Mouse (Mus musculus): ENCODE data around the gene Foxm1. TPM values are rescaled to one million over a fixed set of nuclear protein-coding genes. Genes with fewer than 3 reads are reported as not detected.

Foxm1 gene
- 5.4 and 5.7 TPM in 2 replicates for polyA plus RNA-seq (2015; fragmentation: Nextera tagmentation; extraction: Ambion mirVana)

DNA sequence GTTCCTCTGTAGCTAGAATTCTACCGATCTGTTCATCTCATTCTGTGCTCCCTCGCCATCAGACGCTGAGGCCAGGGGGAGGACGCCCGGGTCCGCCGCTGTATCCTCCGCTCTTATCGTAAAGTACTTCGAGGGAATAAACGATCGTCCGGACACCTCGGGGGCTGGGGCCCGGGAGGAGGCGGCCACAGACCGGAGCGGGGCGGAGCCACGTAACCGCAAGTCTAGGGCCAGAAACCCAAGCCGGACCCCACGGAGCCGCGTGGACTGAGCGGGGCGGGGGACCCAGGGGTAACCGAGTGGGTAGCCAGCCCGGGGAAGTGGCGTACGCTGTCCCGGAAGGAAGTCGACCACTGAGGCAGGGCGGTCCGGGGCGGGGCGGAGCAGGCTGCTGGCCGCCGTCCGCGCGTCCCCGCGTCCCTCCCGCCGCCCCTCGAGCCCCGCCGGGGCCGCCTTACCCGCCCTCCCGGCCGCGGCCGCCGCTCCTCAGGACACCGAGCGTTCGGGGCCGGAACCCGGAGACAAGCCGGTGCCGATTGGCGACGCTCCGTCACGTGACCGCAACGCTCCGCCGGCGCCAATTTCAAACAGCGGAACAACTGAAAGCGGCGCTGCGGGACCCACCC, at the start of gene Foxm1, which contains the start of gene Rhno1:
Gene Foxm1 (plus strand): TSS at position 587 of the 626 bp plus-strand sequence.
Gene Rhno1 (minus strand): TSS at position 531 of the 626 bp plus-strand sequence.
- H3K27ac ChIP-seq (replicated peaks): peak within 1 kb of the TSS; percentile 97
- peak within 1 kb of the TSS; percentile 89 for H3K4me3 ChIP-seq (ENCODE audit: low read depth, low read length)
- peak within 1 kb of the TSS; percentile 87 for H3K4me2 ChIP-seq (replicated peaks; ENCODE audit: low read depth)
- TF ChIP-seq CTCF (IDR thresholded peaks at IDR 0.05; ENCODE audit: low read depth) (no peak), EP300 (optimal IDR thresholded peaks at IDR 0.05) (no peak)
- peaks cover 4% of the 10 kb centered on the region for H3K36me3 ChIP-seq (ENCODE audit: control insufficient read depth, insufficient read depth, low read length)
- WGBS: 0% methylated on average over 44 of the region's 76 CpGs
- H3K9me3 ChIP-seq (ENCODE audit: control insufficient read depth, low read length): no peaks in the 10 kb centered on the region
- H3K4me1 ChIP-seq (replicated peaks; ENCODE audit: control insufficient read depth, insufficient read depth): peaks cover 2% of the 10 kb centered on the region; the same call in 1 of the 2 replicates
- no peaks in the 10 kb centered on the region for H3K27me3 ChIP-seq (ENCODE audit: control insufficient read depth, insufficient read depth, low read length)
- ATAC-seq (ENCODE audit: low FRiP score, low TSS enrichment): peak; percentile 87
- peak within 1 kb of the TSS; percentile 91 for H3K9ac ChIP-seq (ENCODE audit: low read length)
- peak; percentile 87 for DNase-seq (ENCODE audit: low spot score)

DNA sequence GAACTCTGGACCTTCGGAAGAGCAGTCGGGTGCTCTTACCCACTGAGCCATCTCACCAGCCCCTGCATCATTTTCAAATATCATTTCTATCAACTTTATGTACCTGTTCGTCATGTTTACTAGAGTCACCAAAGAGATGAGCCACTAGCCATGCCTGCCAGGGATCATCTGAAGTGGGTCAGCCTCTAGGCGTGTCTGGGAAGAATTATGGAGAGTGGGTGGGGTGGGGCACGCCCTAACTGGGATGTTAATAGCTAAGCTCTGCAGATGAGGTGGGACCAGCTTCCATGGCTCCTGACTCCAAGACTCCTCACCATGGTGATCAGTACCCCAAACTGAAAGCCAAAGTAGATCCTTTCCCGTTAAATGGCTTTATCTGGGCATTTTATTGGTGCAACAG, 48.0 kb upstream of the Foxm1 start:
- no peak for ATAC-seq (ENCODE audit: low FRiP score, low TSS enrichment)
- WGBS: 83% methylated on average over 6 of the region's 6 CpGs
- Histone ChIP-seq H3K4me1 (replicated peaks; ENCODE audit: control insufficient read depth, insufficient read depth) (no peaks in the 10 kb centered on the region), H3K36me3 (ENCODE audit: control insufficient read depth, insufficient read depth, low read length) (no peaks in the 10 kb centered on the region), H3K4me2 (replicated peaks; ENCODE audit: low read depth) (no peak overlapping the region), H3K4me3 (ENCODE audit: low read depth, low read length) (no peak overlapping the region), H3K9me3 (ENCODE audit: control insufficient read depth, low read length) (no peaks in the 10 kb centered on the region), H3K9ac (ENCODE audit: low read length) (no peak overlapping the region), H3K27ac (replicated peaks) (no peak overlapping the region), H3K27me3 (ENCODE audit: control insufficient read depth, insufficient read depth, low read length) (no peaks in the 10 kb centered on the region)
- TF ChIP-seq EP300 (optimal IDR thresholded peaks at IDR 0.05) (no peak), CTCF (IDR thresholded peaks at IDR 0.05; ENCODE audit: low read depth) (no peak)
- no peak for DNase-seq (ENCODE audit: low spot score)

DNA sequence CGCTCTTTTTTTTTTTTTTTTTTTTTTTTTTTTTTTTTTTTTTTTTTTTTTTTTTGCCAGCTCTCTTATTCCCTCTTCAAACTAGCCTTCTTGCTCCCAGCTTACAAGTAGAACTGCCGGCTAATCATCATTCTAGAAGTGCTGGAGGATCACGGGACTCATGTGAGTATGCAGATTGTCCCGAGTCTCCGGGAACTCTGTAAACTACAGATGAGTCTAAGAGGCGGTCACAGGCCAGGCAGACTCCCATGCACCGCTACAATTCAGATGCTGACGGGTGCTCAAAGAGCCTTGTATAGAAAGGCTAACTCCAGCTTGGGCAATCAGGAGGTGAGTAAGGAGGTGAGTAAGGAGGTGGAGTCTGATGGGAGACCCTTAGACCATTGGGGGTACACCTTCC, 47.2 kb upstream of the Foxm1 start:
- H3K9ac ChIP-seq (ENCODE audit: low read length): no peak overlapping the region
- H3K4me1 ChIP-seq (replicated peaks; ENCODE audit: control insufficient read depth, insufficient read depth): no peaks in the 10 kb centered on the region
- H3K27ac ChIP-seq (replicated peaks): no peak overlapping the region
- no peaks in the 10 kb centered on the region for H3K36me3 ChIP-seq (ENCODE audit: control insufficient read depth, insufficient read depth, low read length)
- 75% methylated on average over 8 of the region's 8 CpGs for WGBS
- no peak overlapping the region for H3K4me2 ChIP-seq (replicated peaks; ENCODE audit: low read depth)
- no peak overlapping the region for H3K4me3 ChIP-seq (ENCODE audit: low read depth, low read length)
- no peaks in the 10 kb centered on the region for H3K9me3 ChIP-seq (ENCODE audit: control insufficient read depth, low read length)
- TF ChIP-seq CTCF (IDR thresholded peaks at IDR 0.05; ENCODE audit: low read depth) (no peak), EP300 (optimal IDR thresholded peaks at IDR 0.05) (no peak)
- no peaks in the 10 kb centered on the region for H3K27me3 ChIP-seq (ENCODE audit: control insufficient read depth, insufficient read depth, low read length)
- ATAC-seq (ENCODE audit: low FRiP score, low TSS enrichment): no peak
- DNase-seq (ENCODE audit: low spot score): no peak

DNA sequence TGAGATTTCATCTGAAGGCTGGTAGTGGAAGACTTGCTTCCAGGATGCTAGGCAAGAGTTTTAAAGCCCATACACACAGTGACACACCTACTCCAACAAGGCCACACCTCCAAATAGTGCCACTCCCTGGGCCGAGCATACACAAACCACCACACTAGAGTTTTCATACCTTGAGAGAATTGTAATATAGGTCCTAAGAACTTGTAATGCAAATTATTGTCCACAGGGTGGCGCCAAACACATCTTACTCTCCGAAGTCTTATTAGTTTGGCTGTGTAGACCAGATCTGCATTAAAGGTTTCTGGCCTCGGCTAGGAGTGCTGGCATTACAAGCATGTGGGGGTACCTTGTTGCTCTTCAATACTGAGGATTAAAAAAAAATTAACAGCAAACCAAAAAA, 44.5 kb upstream of the Foxm1 start:
- Histone ChIP-seq H3K27me3 (ENCODE audit: control insufficient read depth, insufficient read depth, low read length) (no peaks in the 10 kb centered on the region), H3K9ac (ENCODE audit: low read length) (no peak overlapping the region), H3K4me1 (replicated peaks; ENCODE audit: control insufficient read depth, insufficient read depth) (no peaks in the 10 kb centered on the region), H3K4me2 (replicated peaks; ENCODE audit: low read depth) (no peak overlapping the region), H3K4me3 (ENCODE audit: low read depth, low read length) (no peak overlapping the region), H3K27ac (replicated peaks) (no peak overlapping the region), H3K9me3 (ENCODE audit: control insufficient read depth, low read length) (no peaks in the 10 kb centered on the region), H3K36me3 (ENCODE audit: control insufficient read depth, insufficient read depth, low read length) (no peaks in the 10 kb centered on the region; the same call in 1 of the 2 replicates)
- WGBS: 9% methylated on average over 4 of the region's 4 CpGs
- DNase-seq (ENCODE audit: low spot score) (peak; percentile 67), ATAC-seq (ENCODE audit: low FRiP score, low TSS enrichment) (peak; percentile 84)
- TF ChIP-seq CTCF (IDR thresholded peaks at IDR 0.05; ENCODE audit: low read depth) (peak; percentile 85), EP300 (optimal IDR thresholded peaks at IDR 0.05) (no peak)

DNA sequence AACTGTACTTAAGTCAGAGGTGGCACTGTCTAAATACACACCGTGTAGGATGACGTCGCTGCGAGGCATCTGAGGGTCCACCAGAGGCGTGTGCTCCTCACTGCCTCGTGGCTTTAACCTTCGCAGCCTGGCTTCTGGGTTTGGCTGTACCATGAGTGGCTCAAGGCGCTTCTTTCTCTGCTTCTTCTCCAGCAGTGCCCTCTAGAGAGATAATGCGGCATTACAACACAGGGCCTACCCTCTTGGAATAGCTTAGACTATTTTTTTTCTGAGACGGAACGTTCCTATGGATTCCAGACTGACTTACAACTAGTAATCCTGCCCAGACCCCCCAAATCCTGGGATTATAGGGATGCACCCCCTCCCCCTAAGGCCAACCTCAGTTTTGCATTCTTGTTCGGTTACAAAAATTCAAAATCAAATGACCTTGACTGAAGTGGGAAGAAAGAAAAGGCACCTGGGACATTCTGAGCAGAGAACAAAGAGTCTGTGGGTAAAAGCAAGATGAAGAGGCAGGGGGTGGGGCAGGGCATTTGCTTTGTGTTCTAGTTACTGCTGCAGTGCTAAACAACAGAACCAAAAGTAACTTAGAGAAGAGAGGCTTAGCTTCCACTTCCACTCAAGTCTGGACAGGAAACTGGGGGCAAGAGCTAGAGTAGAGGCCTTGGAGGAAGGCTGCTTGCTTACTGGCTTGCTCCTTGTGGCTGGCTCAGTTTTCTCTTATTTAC, 28.2 kb upstream of the Foxm1 start:
- no peak overlapping the region for H3K9ac ChIP-seq (ENCODE audit: low read length)
- H3K9me3 ChIP-seq (ENCODE audit: control insufficient read depth, low read length): no peaks in the 10 kb centered on the region
- peaks cover 1% of the 10 kb centered on the region; the same call in 1 of the 2 replicates for H3K4me1 ChIP-seq (replicated peaks; ENCODE audit: control insufficient read depth, insufficient read depth)
- no peak overlapping the region for H3K4me2 ChIP-seq (replicated peaks; ENCODE audit: low read depth)
- DNase-seq (ENCODE audit: low spot score) (peak; percentile 77), ATAC-seq (ENCODE audit: low FRiP score, low TSS enrichment) (peak; percentile 59; the same call in 1 of the 2 replicates)
- no peaks in the 10 kb centered on the region for H3K36me3 ChIP-seq (ENCODE audit: control insufficient read depth, insufficient read depth, low read length)
- 16% methylated on average over 12 of the region's 12 CpGs for WGBS
- TF ChIP-seq CTCF (IDR thresholded peaks at IDR 0.05; ENCODE audit: low read depth): peak; percentile 79
- TF ChIP-seq EP300 (optimal IDR thresholded peaks at IDR 0.05): no peak
- H3K4me3 ChIP-seq (ENCODE audit: low read depth, low read length): no peak overlapping the region
- no peak overlapping the region for H3K27ac ChIP-seq (replicated peaks)
- no peaks in the 10 kb centered on the region for H3K27me3 ChIP-seq (ENCODE audit: control insufficient read depth, insufficient read depth, low read length)

DNA sequence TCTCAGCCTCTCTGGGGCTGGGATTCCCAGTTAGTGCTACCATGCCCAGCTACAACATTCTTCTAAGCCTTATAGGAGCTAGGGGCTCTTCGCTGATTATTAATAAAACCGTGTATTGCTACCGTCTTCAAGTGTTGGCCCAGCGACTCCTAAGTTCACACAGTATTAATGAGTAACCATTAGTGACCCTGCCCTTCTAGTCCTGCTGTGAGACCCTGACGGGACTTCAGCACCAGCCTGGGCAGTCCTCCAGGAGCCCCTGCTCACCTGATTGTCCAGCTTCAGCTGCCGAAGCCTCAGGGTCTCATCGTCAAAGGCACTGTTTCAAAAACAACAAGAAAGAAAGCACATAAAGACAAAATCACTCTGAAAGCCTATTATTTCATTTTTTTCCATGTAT, 25.3 kb upstream of the Foxm1 start:
- no peak overlapping the region for H3K4me2 ChIP-seq (replicated peaks; ENCODE audit: low read depth)
- ATAC-seq (ENCODE audit: low FRiP score, low TSS enrichment) (no peak), DNase-seq (ENCODE audit: low spot score) (no peak)
- WGBS: 52% methylated on average over 7 of the region's 7 CpGs
- no peak for TF ChIP-seq CTCF (IDR thresholded peaks at IDR 0.05; ENCODE audit: low read depth)
- no peak for TF ChIP-seq EP300 (optimal IDR thresholded peaks at IDR 0.05)
- H3K36me3 ChIP-seq (ENCODE audit: control insufficient read depth, insufficient read depth, low read length): no peaks in the 10 kb centered on the region
- H3K27ac ChIP-seq (replicated peaks): no peak overlapping the region
- no peak overlapping the region for H3K4me3 ChIP-seq (ENCODE audit: low read depth, low read length)
- H3K27me3 ChIP-seq (ENCODE audit: control insufficient read depth, insufficient read depth, low read length): no peaks in the 10 kb centered on the region
- no peaks in the 10 kb centered on the region for H3K9me3 ChIP-seq (ENCODE audit: control insufficient read depth, low read length)
- H3K9ac ChIP-seq (ENCODE audit: low read length): no peak overlapping the region
- H3K4me1 ChIP-seq (replicated peaks; ENCODE audit: control insufficient read depth, insufficient read depth): peaks cover 5% of the 10 kb centered on the region; the same call in 1 of the 2 replicates
